Mouse (Mus musculus) frontal cortex, adult 2 months (tissue): ENCODE measurements around the gene Kif26a. TPM values are rescaled to one million over a fixed set of nuclear protein-coding genes. Genes with fewer than 3 reads are reported as not detected.
A peak's percentile ranks its signal among the peaks of the same experiment; 100 is the strongest.

ENCODE experiments used
- DNase-seq, 2 experiments: peaks; one replicate each; pipeline ENCODE4 v3.0.0; 2022; ENCODE audit warnings: low spot score in 1 of 2; ENCODE audit errors: extremely low spot score in 1 of 2
- polyA plus RNA-seq: library from polyadenylated mRNA; depleted of rRNA; stranded (reverse); fragments of >200 nt; gene quantifications from 2 replicates; pipeline ENCODE4 v1.2.3, GENCODE M21; 2012; rRNA removed

Kif26a gene
- polyA plus RNA-seq, 1 experiment = 8.3 TPM

- DNase-seq = no peak
These were observed 64.6 kb downstream of the Kif26a start for GRCm38 (mm10) chr12:112210622-112211021.

- DNase-seq = no peak
These were observed 68.4 kb downstream of the Kif26a start for GRCm38 (mm10) chr12:112214441-112214857.

GRCm38 (mm10) chr12:112215545-112215944, 69.5 kb downstream of the Kif26a start:
- no peak for DNase-seq

GRCm38 (mm10) chr12:112217021-112217420, 71.0 kb downstream of the Kif26a start:
- DNase-seq = peak in 1 of 2 experiments; percentile 25

GRCm38 (mm10) chr12:112217681-112218080, 71.7 kb downstream of the Kif26a start:
- DNase-seq = no peak

- no peak for DNase-seq
These were observed 75.3 kb downstream of the Kif26a start for GRCm38 (mm10) chr12:112221290-112221689.

- DNase-seq = peak; percentile 11 to 25
These were observed 75.9 kb downstream of the Kif26a start for GRCm38 (mm10) chr12:112221754-112222439.

GRCm38 (mm10) chr12:112223721-112224337, 77.8 kb downstream of the Kif26a start:
- DNase-seq = no peak

- DNase-seq = no peak
These were observed 80.2 kb downstream of the Kif26a start for GRCm38 (mm10) chr12:112226238-112226637.

- no peak for DNase-seq
These were observed 80.6 kb downstream of the Kif26a start for GRCm38 (mm10) chr12:112226656-112227055.

- DNase-seq = no peak
These were observed 83.1 kb downstream of the Kif26a start for GRCm38 (mm10) chr12:112229084-112229483.

GRCm38 (mm10) chr12:112230196-112230595, 84.2 kb downstream of the Kif26a start:
- no peak for DNase-seq

Other genes starting within 250 kb of the Kif26a start
- gene Ppp1r13b, start 238.1 kb upstream of the Kif26a start, polyA plus RNA-seq = 37.6 and 37.9 TPM in 2 replicates
- 259 and 293 TPM in 2 replicates for gene Atp5mpl, start 179.2 kb upstream of the Kif26a start, polyA plus RNA-seq
- 0.84 and 1.3 TPM in 2 replicates for gene Tdrd9, start 174.6 kb upstream of the Kif26a start, polyA plus RNA-seq
- 3.1 and 3.7 TPM in 2 replicates for gene Rd3l, start 164.9 kb upstream of the Kif26a start, polyA plus RNA-seq
- gene Aspg, start 39.5 kb upstream of the Kif26a start, polyA plus RNA-seq = 5.0 and 5.1 TPM in 2 replicates